Mouse (Mus musculus) neural tube, embryonic 11.5 days (tissue): ENCODE results near the gene Fubp3. TPM values are rescaled to one million over a fixed set of nuclear protein-coding genes. Genes with fewer than 3 reads are reported as not detected.
"Not testable (repeated sequence)": the region's sequence is repeated elsewhere in the genome, so short reads cannot be mapped to it uniquely, and the experiment has no call there.

Source experiments
- ATAC-seq: fragments of 200-750 bp; cut with Nextera tagmentation; 2 replicates; pipeline ENCODE4 v1.8.0; 2017; ENCODE audit warnings: moderate number of reproducible peaks, mild to moderate bottlenecking, moderate TSS enrichment, moderate library complexity; ENCODE audit not compliant: insufficient read depth, low FRiP score, low TSS enrichment
- DNase-seq: peaks from one replicate; pipeline ENCODE4 v3.0.0-alpha.2; 2015; ENCODE audit warnings: low spot score
- H3K27ac ChIP-seq: fragments of 300-500 bp; sonication (generic); 2 replicates; pipeline ENCODE4 v1.5.1; 2014; ENCODE audit warnings: low read depth, mild to moderate bottlenecking, low read length
- H3K27me3 ChIP-seq: fragments of 300-500 bp; sonication (generic); 2 replicates; pipeline ENCODE4 v1.6.1; 2014; ENCODE audit warnings: mild to moderate bottlenecking, low read length, mixed read lengths; ENCODE audit not compliant: control insufficient read depth, insufficient read depth
- H3K36me3 ChIP-seq: fragments of 300-500 bp; sonication (generic); 2 replicates; pipeline ENCODE4 v1.6.1; 2014; ENCODE audit warnings: mild to moderate bottlenecking, low read length, moderate library complexity, mixed read lengths; ENCODE audit not compliant: control insufficient read depth, insufficient read depth
- H3K4me1 ChIP-seq: fragments of 300-500 bp; sonication (generic); 2 replicates; pipeline ENCODE4 v1.6.1; 2014; ENCODE audit warnings: low read length, mixed read lengths; ENCODE audit not compliant: control insufficient read depth, insufficient read depth
- H3K4me2 ChIP-seq: fragments of 300-500 bp; sonication (generic); 2 replicates; pipeline ENCODE4 v1.6.1; 2014; ENCODE audit warnings: low read depth, mild to moderate bottlenecking, moderate library complexity
- H3K4me3 ChIP-seq: fragments of 300-500 bp; sonication (generic); 2 replicates; pipeline ENCODE4 v1.5.1; 2014; ENCODE audit warnings: low read depth, low read length
- H3K9ac ChIP-seq: fragments of 300-500 bp; sonication (generic); 2 replicates; pipeline ENCODE4 v1.6.1; 2014; ENCODE audit warnings: mild to moderate bottlenecking, low read length
- H3K9me3 ChIP-seq: fragments of 300-500 bp; sonication (generic); 2 replicates; pipeline ENCODE4 v1.6.1; 2016; ENCODE audit warnings: low read length; ENCODE audit not compliant: control insufficient read depth
- WGBS: fragments of 180-500 bp; shearing (Covaris S2); extraction: QIAGEN DNeasy Blood & Tissue Kit; methylation state at CpG from one replicate; pipeline ENCODE4 v1.1.7; 2014; 5-methylcytosine and 5-hydroxymethylcytosine counted together
- polyA plus RNA-seq: library from polyadenylated mRNA; unstranded; fragments of >200 nt; fragmentation: Nextera tagmentation; extraction: Ambion mirVana; gene quantifications from 2 replicates; pipeline ENCODE4 v1.2.1, GENCODE M21; 2014

The Fubp3 gene
- polyA plus RNA-seq, 1 experiment from 2014 or later = 87.0 TPM

GRCm38 (mm10) chr2:31551351-31551750 is 21.1 kb upstream of the Fubp3 start:
- not testable (repeated sequence) for DNase-seq, ATAC-seq, H3K27me3 ChIP-seq, H3K9me3 ChIP-seq, H3K36me3 ChIP-seq, H3K4me1 ChIP-seq, H3K27ac ChIP-seq, H3K9ac ChIP-seq, H3K4me3 ChIP-seq, H3K4me2 ChIP-seq
- WGBS = 94% methylated on average over 1 of the region's 3 CpGs

- Histone ChIP-seq H3K4me2 (no peak overlapping the region), H3K27me3 (no peaks in the 10 kb centered on the region), H3K9me3 (no peaks in the 10 kb centered on the region), H3K4me3 (no peak overlapping the region), H3K36me3 (no peaks in the 10 kb centered on the region), H3K27ac (no peak overlapping the region), H3K9ac (no peak overlapping the region), H3K4me1 (no peaks in the 10 kb centered on the region)
- DNase-seq (no peak), ATAC-seq (no peak)
- 87% methylated on average over 10 of the region's 10 CpGs for WGBS
These were observed 20.5 kb upstream of the Fubp3 start for GRCm38 (mm10) chr2:31551971-31552370.

- no peak overlapping the region for H3K4me2 ChIP-seq
- H3K4me1 ChIP-seq = no peaks in the 10 kb centered on the region
- no peak overlapping the region for H3K4me3 ChIP-seq
- H3K36me3 ChIP-seq = no peaks in the 10 kb centered on the region
- no peak overlapping the region for H3K9ac ChIP-seq
- DNase-seq (no peak), ATAC-seq (no peak)
- H3K27me3 ChIP-seq = no peaks in the 10 kb centered on the region
- 87% methylated on average over 5 of the region's 5 CpGs for WGBS
- no peak overlapping the region for H3K27ac ChIP-seq
- H3K9me3 ChIP-seq = no peaks in the 10 kb centered on the region
These were observed 17.8 kb upstream of the Fubp3 start for GRCm38 (mm10) chr2:31554619-31555018.

- Histone ChIP-seq H3K4me1 (peaks cover 7% of the 10 kb centered on the region), H3K9me3 (no peaks in the 10 kb centered on the region), H3K36me3 (peaks cover 4% of the 10 kb centered on the region; the same call in 1 of the 2 replicates), H3K27ac (peak overlapping the region; percentile 85), H3K9ac (peak overlapping the region; percentile 96), H3K4me2 (peak overlapping the region; percentile 61), H3K27me3 (no peaks in the 10 kb centered on the region), H3K4me3 (peak overlapping the region; percentile 98)
- no peak; the same call in 1 of the 2 replicates for ATAC-seq
- no peak for DNase-seq
- WGBS = 3% methylated on average over 41 of the region's 41 CpGs
These were observed 624 bp downstream of the Fubp3 start for GRCm38 (mm10) chr2:31572915-31573635.

- Histone ChIP-seq H3K36me3 (peaks cover 2% of the 10 kb centered on the region; the same call in 1 of the 2 replicates), H3K9me3 (no peaks in the 10 kb centered on the region), H3K27ac (no peak overlapping the region), H3K4me3 (no peak overlapping the region), H3K27me3 (no peaks in the 10 kb centered on the region), H3K4me1 (no peaks in the 10 kb centered on the region), H3K9ac (no peak overlapping the region), H3K4me2 (no peak overlapping the region)
- 67% methylated on average over 2 of the region's 2 CpGs for WGBS
- no peak for ATAC-seq
- DNase-seq = no peak
These were observed 9.2 kb downstream of the Fubp3 start for GRCm38 (mm10) chr2:31581617-31582016.

- peaks cover 11% of the 10 kb centered on the region for H3K36me3 ChIP-seq
These were observed 19.5 kb downstream of the Fubp3 start for GRCm38 (mm10) chr2:31591799-31592484.

GRCm38 (mm10) chr2:31607555-31607954 is 35.1 kb downstream of the Fubp3 start:
- WGBS = 95% methylated on average over 1 of the region's 1 CpGs
- H3K27ac ChIP-seq = no peak overlapping the region
- peaks cover 22% of the 10 kb centered on the region for H3K4me1 ChIP-seq
- peaks cover 39% of the 10 kb centered on the region for H3K27me3 ChIP-seq
- no peak for DNase-seq
- H3K4me3 ChIP-seq = no peak overlapping the region
- no peaks in the 10 kb centered on the region for H3K9me3 ChIP-seq
- ATAC-seq = no peak
- no peak overlapping the region for H3K9ac ChIP-seq
- no peak overlapping the region for H3K4me2 ChIP-seq
- H3K36me3 ChIP-seq = peaks cover 30% of the 10 kb centered on the region

More at GRCm38 (mm10) chr2:31591799-31592484, 19.5 kb downstream of the Fubp3 start:
- DNase-seq = no peak
- H3K4me3 ChIP-seq = no peak overlapping the region
- no peaks in the 10 kb centered on the region for H3K27me3 ChIP-seq
- H3K9me3 ChIP-seq = no peaks in the 10 kb centered on the region
- ATAC-seq = no peak
- no peak overlapping the region for H3K27ac ChIP-seq
- no peaks in the 10 kb centered on the region for H3K4me1 ChIP-seq
- H3K4me2 ChIP-seq = no peak overlapping the region
- H3K9ac ChIP-seq = no peak overlapping the region
- WGBS = 89% methylated on average over 9 of the region's 9 CpGs

GRCm38 (mm10) chr2:31609859-31610261 is 37.4 kb downstream of the Fubp3 start:
- Histone ChIP-seq H3K27me3 (peaks cover 61% of the 10 kb centered on the region), H3K9ac (no peak overlapping the region), H3K4me1 (peaks cover 22% of the 10 kb centered on the region), H3K4me3 (no peak overlapping the region), H3K9me3 (no peaks in the 10 kb centered on the region), H3K4me2 (no peak overlapping the region), H3K36me3 (peaks cover 37% of the 10 kb centered on the region), H3K27ac (no peak overlapping the region)
- ATAC-seq (peak; percentile 74), DNase-seq (peak; percentile 71)
- WGBS = 9% methylated on average over 7 of the region's 7 CpGs

- ATAC-seq (no peak), DNase-seq (no peak)
- no peak overlapping the region for H3K27ac ChIP-seq
- peak overlapping the region; percentile 2; the same call in 1 of the 2 replicates for H3K9ac ChIP-seq
- peaks cover 61% of the 10 kb centered on the region for H3K27me3 ChIP-seq
- peaks cover 40% of the 10 kb centered on the region for H3K36me3 ChIP-seq
- no peak overlapping the region for H3K4me3 ChIP-seq
- H3K9me3 ChIP-seq = no peaks in the 10 kb centered on the region
- H3K4me2 ChIP-seq = no peak overlapping the region
- peaks cover 22% of the 10 kb centered on the region for H3K4me1 ChIP-seq
- WGBS = 26% methylated on average over 4 of the region's 4 CpGs
These were observed 38.5 kb downstream of the Fubp3 start for GRCm38 (mm10) chr2:31610922-31611321.
